Mouse (Mus musculus) cerebellum, postnatal 14 days (tissue): ENCODE measurements around the gene Olfr697.
"Not testable (repeated sequence)": the region's sequence is repeated elsewhere in the genome, so short reads cannot be mapped to it uniquely, and the experiment has no call there.

Source experiments
- DNase-seq, 2 experiments: peaks; one replicate each; pipeline ENCODE4 v3.0.0; 2021; ENCODE audit warnings: mixed read lengths in 2 of 2

The Olfr697 gene

GRCm38 (mm10) chr7:106742343-106742742 lies at the start of gene Olfr697:
Gene Olfr697 (minus strand): TSS chr7:106742443.
- no peak for DNase-seq

GRCm38 (mm10) chr7:106788330-106788729 lies 46.1 kb upstream of the Olfr697 start:
- DNase-seq: no peak

GRCm38 (mm10) chr7:106761008-106761407 lies 18.8 kb upstream of the Olfr697 start:
- not testable (repeated sequence) for DNase-seq

- no peak for DNase-seq
Measured at GRCm38 (mm10) chr7:106758800-106759199, 16.6 kb upstream of the Olfr697 start.

- DNase-seq: no peak
Measured at GRCm38 (mm10) chr7:106755297-106755696, 13.1 kb upstream of the Olfr697 start, which contains the start of gene Olfr698. Gene Olfr698 (minus strand): TSS chr7:106755397.

GRCm38 (mm10) chr7:106745811-106746210 lies 3.6 kb upstream of the Olfr697 start:
- DNase-seq: no peak

GRCm38 (mm10) chr7:106737028-106737427 lies 5.2 kb downstream of the Olfr697 start:
- no peak for DNase-seq

GRCm38 (mm10) chr7:106733717-106734116 lies 8.5 kb downstream of the Olfr697 start:
- DNase-seq: no peak

- not testable (repeated sequence) for DNase-seq
Measured at GRCm38 (mm10) chr7:106725654-106726053, 16.6 kb downstream of the Olfr697 start.

- DNase-seq: no peak
Measured at GRCm38 (mm10) chr7:106716296-106716695, 25.9 kb downstream of the Olfr697 start, which contains the start of gene Olfr695. Gene Olfr695 (minus strand): TSS chr7:106716396.

- no peak for DNase-seq
Measured at GRCm38 (mm10) chr7:106711463-106711862, 30.8 kb downstream of the Olfr697 start.

- DNase-seq: not testable (repeated sequence)
Measured at GRCm38 (mm10) chr7:106707705-106708104, 34.5 kb downstream of the Olfr697 start.

GRCm38 (mm10) chr7:106696891-106697290 lies 45.4 kb downstream of the Olfr697 start:
- DNase-seq: no peak

- DNase-seq: no peak
Measured at GRCm38 (mm10) chr7:106692976-106693375, 49.3 kb downstream of the Olfr697 start.

GRCm38 (mm10) chr7:106691714-106692113 lies 50.5 kb downstream of the Olfr697 start, which contains the start of gene Olfr694:
Gene Olfr694 (minus strand): TSS chr7:106691814.
- no peak for DNase-seq
